Mouse (Mus musculus) midbrain, postnatal 0 days (tissue): ENCODE data around the gene Lemd1. TPM values are rescaled to one million over a fixed set of nuclear protein-coding genes. Genes with fewer than 3 reads are reported as not detected.

ENCODE experiments used
- ATAC-seq: fragments of 200-750 bp; cut with Nextera tagmentation; 2 replicates; pipeline ENCODE4 v1.8.0; 2017; ENCODE audit warnings: moderate number of reproducible peaks, mild to moderate bottlenecking, moderate TSS enrichment, moderate library complexity; ENCODE audit not compliant: low FRiP score
- DNase-seq: peaks from one replicate; pipeline ENCODE4 v3.0.0-alpha.2; 2015; ENCODE audit warnings: low spot score
- H3K27ac ChIP-seq: fragments of 300-500 bp; sonication (generic); 2 replicates; pipeline ENCODE4 v1.5.1; 2014; ENCODE audit warnings: low read depth, mild to moderate bottlenecking, low read length, mixed read lengths
- H3K27me3 ChIP-seq: fragments of 300-500 bp; sonication (generic); 2 replicates; pipeline ENCODE4 v1.6.1; 2014; ENCODE audit warnings: low read length, control low read depth, mixed read lengths; ENCODE audit not compliant: insufficient read depth
- H3K36me3 ChIP-seq: fragments of 300-500 bp; sonication (generic); 2 replicates; pipeline ENCODE4 v1.6.1; 2014; ENCODE audit warnings: low read length, control low read depth, mixed read lengths; ENCODE audit not compliant: insufficient read depth
- H3K4me1 ChIP-seq: fragments of 300-500 bp; sonication (generic); 2 replicates; pipeline ENCODE4 v1.6.1; 2014; ENCODE audit warnings: mild to moderate bottlenecking, control low read depth, antibody characterized with exemption, low read length, mixed read lengths; ENCODE audit not compliant: insufficient read depth
- H3K4me2 ChIP-seq: fragments of 300-500 bp; sonication (generic); 2 replicates; pipeline ENCODE4 v1.6.1; 2014; ENCODE audit warnings: low read depth, mild to moderate bottlenecking, low read length, mixed read lengths; ENCODE audit not compliant: poor library complexity, severe bottlenecking
- H3K4me3 ChIP-seq: fragments of 300-500 bp; sonication (generic); 2 replicates; pipeline ENCODE4 v1.5.1; 2014; ENCODE audit warnings: low read depth, mild to moderate bottlenecking, low read length, moderate library complexity
- H3K9ac ChIP-seq: fragments of 300-500 bp; sonication (generic); replicated peaks from 2 replicates; pipeline ENCODE4 v1.6.1; 2014; ENCODE audit warnings: mild to moderate bottlenecking, low read length, moderate library complexity, mixed read lengths; ENCODE audit not compliant: poor library complexity, severe bottlenecking
- H3K9me3 ChIP-seq: fragments of 300-500 bp; sonication (generic); 2 replicates; pipeline ENCODE4 v1.6.1; 2016; ENCODE audit warnings: low read length, control low read depth
- CTCF ChIP-seq: IDR thresholded peaks from 2 replicates; pipeline ENCODE4 v1.5.1; 2016; ENCODE audit warnings: antibody characterized with exemption, mild to moderate bottlenecking
- WGBS: fragments of 180-500 bp; shearing (Covaris S2); extraction: QIAGEN DNeasy Blood & Tissue Kit; methylation state at CpG from one replicate; pipeline ENCODE4 v1.1.7; 2014; 5-methylcytosine and 5-hydroxymethylcytosine counted together
- polyA plus RNA-seq: library from polyadenylated mRNA; unstranded; fragments of >200 nt; fragmentation: Nextera tagmentation; extraction: Ambion mirVana; gene quantifications from 2 replicates; pipeline ENCODE4 v1.2.1, GENCODE M21; 2015
- total RNA-seq: library from RNA; depleted of rRNA; stranded (reverse); fragments of >200 nt; gene quantifications from 2 replicates; pipeline ENCODE4 v1.2.3, GENCODE M21; 2014

Gene Lemd1
- total and polyA plus RNA-seq, 2 experiments from 2014 or later = 12.6 TPM

DNA sequence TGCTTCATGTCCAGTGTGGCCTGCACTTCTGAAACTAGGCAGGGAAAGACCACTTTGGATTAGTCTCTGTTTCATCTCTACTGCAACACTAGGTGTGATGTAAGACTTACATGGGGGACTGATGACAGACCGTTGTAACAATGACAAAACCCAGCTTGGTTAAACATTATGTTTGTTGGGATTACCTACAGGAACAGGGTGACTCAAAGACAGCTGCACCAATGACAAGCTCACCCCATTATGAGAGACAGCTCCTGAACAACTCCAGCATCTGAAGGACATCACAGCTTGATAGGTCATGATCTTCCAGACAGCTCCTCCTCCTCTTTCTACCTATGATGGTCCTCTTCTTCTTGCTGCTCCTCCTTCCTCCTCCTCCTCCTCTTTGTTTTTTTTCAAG lies 69.1 kb downstream of the Lemd1 start:
- no peaks in the 10 kb centered on the region for H3K9me3 ChIP-seq
- TF ChIP-seq CTCF = no peak
- no peak for ATAC-seq
- H3K4me1 ChIP-seq = no peaks in the 10 kb centered on the region
- H3K4me3 ChIP-seq = no peak overlapping the region
- no peak overlapping the region for H3K4me2 ChIP-seq
- no peaks in the 10 kb centered on the region for H3K27me3 ChIP-seq
- H3K9ac ChIP-seq = no peak overlapping the region
- H3K27ac ChIP-seq = no peak overlapping the region
- 90% methylated on average over 1 of the region's 1 CpGs for WGBS
- H3K36me3 ChIP-seq = no peaks in the 10 kb centered on the region
- no peak for DNase-seq

GRCm38 (mm10) chr1:132261058-132261457 lies 69.8 kb downstream of the Lemd1 start:
- Histone ChIP-seq H3K4me2 (no peak overlapping the region), H3K9ac (no peak overlapping the region), H3K4me3 (no peak overlapping the region), H3K27me3 (no peaks in the 10 kb centered on the region), H3K4me1 (no peaks in the 10 kb centered on the region), H3K9me3 (no peaks in the 10 kb centered on the region), H3K27ac (no peak overlapping the region), H3K36me3 (no peaks in the 10 kb centered on the region)
- 73% methylated on average over 5 of the region's 5 CpGs for WGBS
- peak; percentile 62 for TF ChIP-seq CTCF
- ATAC-seq (no peak), DNase-seq (peak; percentile 39)

DNA sequence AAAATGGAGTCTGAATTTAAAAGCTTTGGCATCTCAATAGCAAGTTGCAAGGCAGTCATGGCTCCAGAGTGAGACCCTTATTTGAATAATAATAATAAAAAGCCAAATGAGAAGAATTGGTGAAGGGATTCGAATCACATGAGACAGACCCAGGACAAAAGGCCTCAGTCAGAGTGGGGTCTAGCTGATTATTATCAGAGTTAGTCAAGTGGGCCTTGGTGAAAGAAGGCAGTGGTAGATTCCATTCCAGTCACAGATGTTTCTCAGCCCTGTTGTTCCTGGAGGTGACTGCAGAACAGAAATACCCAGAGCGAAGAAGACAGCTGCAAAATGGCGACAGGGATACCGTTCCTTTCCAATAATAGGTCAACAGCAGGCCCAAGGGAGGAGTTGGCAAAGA lies 72.4 kb downstream of the Lemd1 start:
- no peaks in the 10 kb centered on the region for H3K4me1 ChIP-seq
- H3K9ac ChIP-seq = no peak overlapping the region
- H3K27ac ChIP-seq = no peak overlapping the region
- H3K4me3 ChIP-seq = no peak overlapping the region
- no peak overlapping the region for H3K4me2 ChIP-seq
- WGBS = 63% methylated on average over 4 of the region's 4 CpGs
- ATAC-seq = no peak
- DNase-seq = no peak
- no peaks in the 10 kb centered on the region for H3K36me3 ChIP-seq
- H3K9me3 ChIP-seq = no peaks in the 10 kb centered on the region
- no peak for TF ChIP-seq CTCF
- H3K27me3 ChIP-seq = no peaks in the 10 kb centered on the region

GRCm38 (mm10) chr1:132264577-132264976 lies 73.3 kb downstream of the Lemd1 start:
- H3K9ac ChIP-seq = no peak overlapping the region
- no peak overlapping the region for H3K4me3 ChIP-seq
- TF ChIP-seq CTCF = no peak
- DNase-seq (no peak), ATAC-seq (no peak)
- H3K27me3 ChIP-seq = no peaks in the 10 kb centered on the region
- H3K27ac ChIP-seq = no peak overlapping the region
- H3K36me3 ChIP-seq = no peaks in the 10 kb centered on the region
- H3K9me3 ChIP-seq = no peaks in the 10 kb centered on the region
- no peaks in the 10 kb centered on the region; the same call in 1 of the 2 replicates for H3K4me1 ChIP-seq
- no peak overlapping the region for H3K4me2 ChIP-seq
- WGBS = 66% methylated on average over 7 of the region's 7 CpGs

GRCm38 (mm10) chr1:132265211-132265859 lies 74.1 kb downstream of the Lemd1 start:
- no peak for DNase-seq
- Histone ChIP-seq H3K27ac (no peak overlapping the region), H3K36me3 (no peaks in the 10 kb centered on the region), H3K9ac (no peak overlapping the region), H3K4me3 (no peak overlapping the region), H3K9me3 (no peaks in the 10 kb centered on the region), H3K4me2 (no peak overlapping the region), H3K4me1 (no peaks in the 10 kb centered on the region; the same call in 1 of the 2 replicates), H3K27me3 (no peaks in the 10 kb centered on the region)
- 62% methylated on average over 8 of the region's 8 CpGs for WGBS
- no peak for ATAC-seq
- TF ChIP-seq CTCF = no peak

GRCm38 (mm10) chr1:132265936-132266335 lies 74.7 kb downstream of the Lemd1 start:
- H3K36me3 ChIP-seq = no peaks in the 10 kb centered on the region
- no peaks in the 10 kb centered on the region for H3K9me3 ChIP-seq
- no peak overlapping the region for H3K27ac ChIP-seq
- DNase-seq = no peak
- ATAC-seq = no peak
- H3K27me3 ChIP-seq = no peaks in the 10 kb centered on the region
- H3K4me3 ChIP-seq = no peak overlapping the region
- no peaks in the 10 kb centered on the region; the same call in 1 of the 2 replicates for H3K4me1 ChIP-seq
- 88% methylated on average over 10 of the region's 10 CpGs for WGBS
- H3K9ac ChIP-seq = no peak overlapping the region
- TF ChIP-seq CTCF = no peak
- H3K4me2 ChIP-seq = no peak overlapping the region
